Mouse (Mus musculus) hindbrain, embryonic 14.5 days (tissue): ENCODE measurements around the gene Atg13. TPM values are rescaled to one million over a fixed set of nuclear protein-coding genes. Genes with fewer than 3 reads are reported as not detected.

ENCODE experiments used
- ATAC-seq: fragments of 200-750 bp; cut with Nextera tagmentation; 2 replicates; pipeline ENCODE4 v1.8.0; 2017; ENCODE audit warnings: moderate number of reproducible peaks, mild to moderate bottlenecking, moderate TSS enrichment, moderate library complexity; ENCODE audit not compliant: low FRiP score
- DNase-seq: peaks from one replicate; pipeline ENCODE4 v3.0.0-alpha.2; 2015; ENCODE audit warnings: low spot score
- H3K27ac ChIP-seq: fragments of 300-500 bp; sonication (generic); 2 replicates; pipeline ENCODE4 v1.5.1; 2014; ENCODE audit warnings: mild to moderate bottlenecking, moderate library complexity
- H3K27me3 ChIP-seq: fragments of 300-500 bp; sonication (generic); 2 replicates; pipeline ENCODE4 v1.6.1; 2014; ENCODE audit warnings: mild to moderate bottlenecking, low read length, mixed read lengths; ENCODE audit not compliant: control insufficient read depth, insufficient read depth
- H3K36me3 ChIP-seq: fragments of 300-500 bp; sonication (generic); replicated peaks from 2 replicates; pipeline ENCODE4 v1.6.1; 2014; ENCODE audit not compliant: control insufficient read depth, insufficient read depth
- H3K4me1 ChIP-seq: fragments of 300-500 bp; sonication (generic); replicated peaks from 2 replicates; pipeline ENCODE4 v1.6.1; 2014; ENCODE audit warnings: antibody characterized with exemption, low read length, mixed read lengths; ENCODE audit not compliant: control insufficient read depth, insufficient read depth
- H3K4me2 ChIP-seq: fragments of 300-500 bp; sonication (generic); replicated peaks from 2 replicates; pipeline ENCODE4 v1.6.1; 2014; ENCODE audit warnings: mild to moderate bottlenecking, moderate library complexity
- H3K4me3 ChIP-seq: fragments of 300-500 bp; sonication (generic); replicated peaks from 2 replicates; pipeline ENCODE4 v1.5.1; 2014; ENCODE audit warnings: mild to moderate bottlenecking, low read length
- H3K9ac ChIP-seq: fragments of 300-500 bp; sonication (generic); 2 replicates; pipeline ENCODE4 v1.6.1; 2014
- H3K9me3 ChIP-seq: fragments of 300-500 bp; sonication (generic); 2 replicates; pipeline ENCODE4 v1.6.1; 2016; ENCODE audit warnings: low read length; ENCODE audit not compliant: control insufficient read depth
- WGBS: fragments of 180-500 bp; shearing (Covaris S2); extraction: QIAGEN DNeasy Blood & Tissue Kit; methylation state at CpG from one replicate; pipeline ENCODE4 v1.1.7; 2014; 5-methylcytosine and 5-hydroxymethylcytosine counted together
- polyA plus RNA-seq: library from polyadenylated mRNA; unstranded; fragments of >200 nt; fragmentation: Nextera tagmentation; extraction: Ambion mirVana; gene quantifications from 2 replicates; pipeline ENCODE4 v1.2.1, GENCODE M21; 2014

The Atg13 gene
- polyA plus RNA-seq, 1 experiment from 2014 or later, result 36.7 TPM

DNA sequence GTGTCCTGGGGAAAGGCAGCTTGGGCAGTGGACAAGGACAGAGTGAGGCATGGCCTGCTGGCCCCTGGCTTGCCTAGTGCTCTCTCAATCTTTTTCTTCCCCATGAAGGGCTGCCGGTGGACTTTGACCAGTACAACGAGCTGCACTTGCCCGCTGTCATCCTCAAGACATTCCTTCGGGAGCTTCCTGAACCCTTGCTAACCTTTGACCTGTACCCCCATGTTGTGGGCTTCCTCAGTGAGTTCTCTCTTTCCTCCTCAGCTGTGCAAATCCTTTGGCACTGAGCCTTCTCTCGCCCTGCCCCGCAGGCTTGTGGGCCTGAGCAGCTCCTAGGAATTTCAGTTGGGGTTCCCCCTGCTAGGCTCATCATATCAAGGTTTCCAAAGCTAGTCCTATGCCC, 40.3 kb downstream of the Atg13 start:
- H3K4me2 ChIP-seq, result no peak overlapping the region
- no peaks in the 10 kb centered on the region for H3K9me3 ChIP-seq
- H3K4me1 ChIP-seq, result no peaks in the 10 kb centered on the region
- no peaks in the 10 kb centered on the region for H3K27me3 ChIP-seq
- no peak overlapping the region for H3K27ac ChIP-seq
- H3K4me3 ChIP-seq, result no peak overlapping the region
- DNase-seq, result no peak
- ATAC-seq, result no peak
- WGBS, result 91% methylated on average over 5 of the region's 6 CpGs
- no peak overlapping the region for H3K9ac ChIP-seq
- H3K36me3 ChIP-seq, result peaks cover 94% of the 10 kb centered on the region

GRCm38 (mm10) chr2:91669326-91669725, 41.0 kb downstream of the Atg13 start:
- 89% methylated on average over 8 of the region's 8 CpGs for WGBS
- Histone ChIP-seq H3K9me3 (no peaks in the 10 kb centered on the region), H3K36me3 (peaks cover 94% of the 10 kb centered on the region), H3K4me2 (no peak overlapping the region), H3K4me1 (no peaks in the 10 kb centered on the region), H3K27me3 (no peaks in the 10 kb centered on the region), H3K4me3 (no peak overlapping the region), H3K27ac (no peak overlapping the region), H3K9ac (no peak overlapping the region)
- DNase-seq, result no peak
- no peak for ATAC-seq

DNA sequence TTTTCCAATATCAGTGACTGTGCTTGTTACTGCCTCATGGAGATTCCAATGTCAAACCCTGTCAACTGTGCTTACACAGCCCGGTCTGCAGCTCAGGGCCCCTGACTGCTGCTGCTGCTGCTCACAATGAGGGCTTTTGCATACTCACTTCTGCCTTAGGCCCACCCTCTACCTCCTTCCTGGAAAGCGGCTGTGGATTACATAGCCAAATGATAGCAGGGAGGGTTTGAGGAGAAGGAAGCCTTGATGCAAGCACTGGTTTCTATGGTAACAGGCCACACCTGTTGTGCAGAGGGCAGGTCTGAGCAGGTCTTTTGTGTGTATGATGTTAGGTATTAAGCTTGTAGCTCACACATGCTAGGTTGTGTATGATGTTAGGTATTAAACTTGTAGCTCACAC, 42.6 kb downstream of the Atg13 start:
- Histone ChIP-seq H3K4me3 (no peak overlapping the region), H3K27me3 (no peaks in the 10 kb centered on the region), H3K4me1 (no peaks in the 10 kb centered on the region), H3K36me3 (peaks cover 94% of the 10 kb centered on the region), H3K4me2 (no peak overlapping the region), H3K27ac (no peak overlapping the region), H3K9me3 (no peaks in the 10 kb centered on the region), H3K9ac (no peak overlapping the region)
- 82% methylated on average over 2 of the region's 2 CpGs for WGBS
- ATAC-seq, result no peak
- DNase-seq, result no peak

DNA sequence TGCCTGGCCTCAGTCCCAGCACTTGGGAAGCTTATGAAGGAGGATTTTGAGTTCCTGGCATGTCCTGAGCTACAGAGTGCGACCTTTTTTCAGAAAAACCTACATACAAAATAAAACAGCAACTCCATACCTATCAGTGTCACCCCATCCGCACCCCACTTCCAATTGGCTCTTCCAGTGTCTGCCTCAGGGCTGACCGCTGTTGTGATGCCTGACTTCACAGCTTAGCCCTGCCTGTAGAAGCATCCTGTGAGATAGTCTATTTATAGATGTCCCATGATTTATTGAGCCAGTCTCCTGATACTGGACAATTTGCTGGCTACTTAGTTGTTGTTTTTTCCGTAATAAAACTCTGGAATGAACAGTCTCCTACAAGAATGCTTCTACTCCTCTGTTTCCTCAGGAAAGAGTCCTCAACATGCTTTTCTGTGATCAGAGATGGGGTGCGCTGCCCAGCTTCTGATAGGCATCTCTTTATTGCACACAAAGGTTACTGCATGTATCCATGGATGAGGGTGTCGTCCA, 43.9 kb downstream of the Atg13 start:
- Histone ChIP-seq H3K4me3 (no peak overlapping the region), H3K9me3 (no peaks in the 10 kb centered on the region), H3K4me1 (no peaks in the 10 kb centered on the region), H3K27ac (no peak overlapping the region), H3K36me3 (peaks cover 96% of the 10 kb centered on the region), H3K9ac (no peak overlapping the region), H3K27me3 (no peaks in the 10 kb centered on the region), H3K4me2 (no peak overlapping the region)
- no peak for DNase-seq
- 97% methylated on average over 6 of the region's 6 CpGs for WGBS
- no peak for ATAC-seq

- Histone ChIP-seq H3K36me3 (peaks cover 91% of the 10 kb centered on the region), H3K9me3 (no peaks in the 10 kb centered on the region), H3K27me3 (no peaks in the 10 kb centered on the region), H3K4me3 (no peak overlapping the region), H3K27ac (no peak overlapping the region), H3K4me1 (no peaks in the 10 kb centered on the region), H3K4me2 (no peak overlapping the region), H3K9ac (no peak overlapping the region)
- no peak for DNase-seq
- no peak for ATAC-seq
Measured at GRCm38 (mm10) chr2:91664780-91665179, 45.6 kb downstream of the Atg13 start.

DNA sequence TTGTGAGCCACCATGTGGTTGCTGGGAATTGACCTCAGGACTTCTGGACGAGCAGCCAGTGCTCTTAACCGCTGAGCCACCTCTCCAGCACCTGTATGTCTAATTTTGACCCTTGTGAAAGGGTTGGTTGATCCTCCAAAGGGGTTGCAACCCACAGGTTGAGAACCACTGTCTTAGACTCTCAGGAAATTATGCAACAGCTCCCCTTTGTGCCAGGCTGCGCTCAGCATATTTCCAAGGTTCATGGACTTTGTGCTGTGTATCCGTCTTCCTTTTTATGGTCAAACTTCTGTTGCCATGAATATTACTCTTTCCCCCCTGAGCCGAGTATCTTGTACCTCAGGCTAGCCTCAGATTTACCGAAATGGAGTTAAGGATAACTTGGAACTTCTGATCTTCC, 49.4 kb downstream of the Atg13 start:
- Histone ChIP-seq H3K4me1 (no peaks in the 10 kb centered on the region), H3K9me3 (no peaks in the 10 kb centered on the region), H3K36me3 (peaks cover 91% of the 10 kb centered on the region), H3K4me2 (no peak overlapping the region), H3K4me3 (no peak overlapping the region), H3K27me3 (no peaks in the 10 kb centered on the region), H3K27ac (no peak overlapping the region), H3K9ac (no peak overlapping the region)
- 90% methylated on average over 6 of the region's 6 CpGs for WGBS
- no peak for DNase-seq
- no peak for ATAC-seq

DNA sequence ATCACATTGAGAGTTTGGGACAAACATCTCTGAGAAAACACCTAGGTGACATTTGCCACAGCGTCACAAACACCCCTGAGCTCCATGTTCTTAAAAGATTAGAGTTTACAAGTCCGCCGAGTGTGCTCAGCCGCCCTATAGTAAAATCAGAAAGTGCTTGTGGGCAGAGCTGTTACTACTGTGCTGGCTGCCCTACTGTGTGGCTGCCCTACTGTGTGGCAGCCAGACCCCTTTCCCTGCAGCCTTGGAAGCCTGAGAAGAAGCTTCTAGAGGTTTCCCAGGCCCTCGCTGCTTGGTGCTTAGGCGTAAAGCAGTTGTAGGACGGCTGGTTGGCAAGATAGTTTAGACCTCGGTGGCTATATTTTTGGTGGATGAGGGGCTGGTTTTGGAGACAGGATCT, 50.7 kb downstream of the Atg13 start:
- no peaks in the 10 kb centered on the region for H3K4me1 ChIP-seq
- no peak for ATAC-seq
- H3K4me3 ChIP-seq, result no peak overlapping the region
- H3K4me2 ChIP-seq, result no peak overlapping the region
- no peak overlapping the region for H3K27ac ChIP-seq
- peaks cover 95% of the 10 kb centered on the region for H3K36me3 ChIP-seq
- no peaks in the 10 kb centered on the region for H3K27me3 ChIP-seq
- 98% methylated on average over 8 of the region's 8 CpGs for WGBS
- no peaks in the 10 kb centered on the region for H3K9me3 ChIP-seq
- no peak overlapping the region for H3K9ac ChIP-seq
- DNase-seq, result no peak

GRCm38 (mm10) chr2:91656774-91657173, 53.6 kb downstream of the Atg13 start:
- Histone ChIP-seq H3K4me2 (no peak overlapping the region), H3K4me1 (peaks cover 9% of the 10 kb centered on the region; the same call in 1 of the 2 replicates), H3K9me3 (no peaks in the 10 kb centered on the region), H3K36me3 (peaks cover 78% of the 10 kb centered on the region), H3K4me3 (no peak overlapping the region), H3K9ac (no peak overlapping the region), H3K27me3 (no peaks in the 10 kb centered on the region), H3K27ac (no peak overlapping the region)
- DNase-seq (no peak), ATAC-seq (no peak)
- 78% methylated on average over 8 of the region's 8 CpGs for WGBS

DNA sequence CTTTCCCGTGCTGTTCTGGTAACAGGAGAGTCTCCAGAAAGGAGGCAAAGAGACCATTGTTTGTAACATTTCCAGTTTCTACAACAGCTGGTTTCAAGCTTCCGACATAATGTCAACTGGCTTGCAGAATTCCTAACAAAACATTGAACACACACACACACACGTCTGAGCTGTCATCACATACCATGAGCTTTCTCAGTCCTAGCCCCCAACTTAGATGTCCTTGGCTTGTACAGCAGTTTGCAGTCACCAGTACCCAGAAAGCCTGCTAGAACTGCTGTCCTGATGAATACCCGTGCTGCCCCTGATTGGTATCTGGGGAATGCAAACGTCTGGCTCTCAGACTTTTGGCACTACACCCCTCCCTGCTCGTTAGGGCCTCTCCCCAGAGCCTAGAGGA, 54.5 kb downstream of the Atg13 start:
- H3K4me3 ChIP-seq, result no peak overlapping the region
- no peak for ATAC-seq
- H3K36me3 ChIP-seq, result peaks cover 72% of the 10 kb centered on the region
- H3K9ac ChIP-seq, result no peak overlapping the region
- H3K27me3 ChIP-seq, result no peaks in the 10 kb centered on the region
- peaks cover 13% of the 10 kb centered on the region for H3K4me1 ChIP-seq
- WGBS, result 85% methylated on average over 6 of the region's 6 CpGs
- no peak overlapping the region for H3K4me2 ChIP-seq
- no peak for DNase-seq
- no peaks in the 10 kb centered on the region for H3K9me3 ChIP-seq
- H3K27ac ChIP-seq, result no peak overlapping the region

- DNase-seq (no peak), ATAC-seq (no peak)
- Histone ChIP-seq H3K27me3 (no peaks in the 10 kb centered on the region), H3K4me3 (no peak overlapping the region), H3K27ac (no peak overlapping the region), H3K4me2 (no peak overlapping the region), H3K9ac (no peak overlapping the region), H3K4me1 (peaks cover 17% of the 10 kb centered on the region), H3K36me3 (peaks cover 70% of the 10 kb centered on the region), H3K9me3 (no peaks in the 10 kb centered on the region)
- WGBS, result 95% methylated on average over 5 of the region's 5 CpGs
Measured at GRCm38 (mm10) chr2:91655388-91655787, 55.0 kb downstream of the Atg13 start.
